Mouse (Mus musculus): ENCODE data around the gene Wdr3. TPM values are rescaled to one million over a fixed set of nuclear protein-coding genes. Genes with fewer than 3 reads are reported as not detected.

Gene Wdr3
- 10.4 TPM for polyA plus RNA-seq (2014; fragmentation: Illumina TruSeq; extraction: RNeasy Lipid Tissue Mini Kit (QIAGEN cat#74804); ENCODE audit: low replicate concordance)

DNA sequence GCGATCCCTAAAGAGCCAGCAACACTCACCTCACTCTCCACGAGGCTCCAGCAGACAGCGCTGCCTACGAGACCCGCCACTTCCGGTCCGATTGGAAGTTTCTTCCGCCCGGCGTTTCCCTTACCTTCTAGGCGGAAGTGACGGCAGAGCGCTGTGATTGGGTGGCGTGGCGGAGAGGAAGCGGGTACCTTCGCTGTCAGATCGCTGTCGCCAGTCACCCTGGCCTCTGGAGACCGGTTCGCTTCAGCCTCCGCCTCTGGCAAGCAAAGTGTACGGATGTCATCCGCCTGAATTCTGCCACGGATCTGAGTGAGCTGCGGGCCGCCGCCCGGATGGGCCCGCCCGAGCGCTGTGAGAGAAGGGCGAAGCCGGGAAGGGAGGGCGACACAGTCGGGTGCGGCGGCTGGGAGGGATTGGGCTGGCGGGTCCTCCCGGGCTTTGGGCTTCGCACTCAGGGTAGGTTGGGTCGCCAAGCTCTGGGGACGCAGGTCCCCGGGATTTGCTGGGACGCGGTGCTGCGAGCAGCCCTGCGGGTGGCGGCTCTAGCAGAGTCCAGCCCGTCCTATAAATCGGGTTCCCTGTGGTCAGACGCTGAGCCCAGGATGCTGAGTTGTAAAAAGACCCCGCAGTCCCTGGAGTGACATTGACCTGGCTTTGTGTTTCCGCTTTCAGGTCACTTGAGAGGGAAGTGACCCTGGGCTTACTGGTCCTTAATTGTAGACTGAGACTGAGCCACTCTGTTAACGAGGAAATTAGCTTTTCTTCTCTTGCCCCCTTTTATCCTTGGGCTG lies at the start of gene Wdr3, which contains the start of gene Gdap2:
Wdr3 (minus strand) TSS at position 93 of the 791 bp plus-strand sequence.
Gdap2 (plus strand) TSS at position 67 of the 791 bp plus-strand sequence.

Other genes with a start within 250 kb of the Wdr3 start
- gene Gdap2, start within 50 bp of the Wdr3 start, polyA plus RNA-seq (2014; fragmentation: Illumina TruSeq; extraction: RNeasy Lipid Tissue Mini Kit (QIAGEN cat#74804); ENCODE audit: low replicate concordance), result 42.2 TPM